Mouse (Mus musculus): ENCODE results near the gene Scyl1. TPM values are rescaled to one million over a fixed set of nuclear protein-coding genes. Genes with fewer than 3 reads are reported as not detected.

Scyl1 gene
- polyA plus RNA-seq, 1 experiment from 2014 or later: 58.6 TPM

GRCm38 (mm10) chr19:5800632-5801431 is 29.6 kb upstream of the Scyl1 start:
- 0% methylated on average over 19 of the region's 19 CpGs for WGBS
- Histone ChIP-seq H3K4me2 (peak overlapping the region; percentile 95), H3K27ac (ENCODE audit: low read depth, low read length) (peak overlapping the region; percentile 99), H3K27me3 (replicated peaks; ENCODE audit: control insufficient read depth, insufficient read depth, low read length) (no peaks in the 10 kb centered on the region), H3K4me1 (replicated peaks; ENCODE audit: control insufficient read depth, insufficient read depth, low read length) (peaks cover 40% of the 10 kb centered on the region), H3K36me3 (ENCODE audit: control insufficient read depth, insufficient read depth, low read length) (peaks cover 26% of the 10 kb centered on the region), H3K9me3 (ENCODE audit: control insufficient read depth, low read length) (no peaks in the 10 kb centered on the region), H3K9ac (ENCODE audit: low read depth, low read length) (peak overlapping the region; percentile 95), H3K4me3 (ENCODE audit: low read depth, low read length) (peak overlapping the region; percentile 89)
- DNase-seq (ENCODE audit: low spot score): no peak
- ATAC-seq (replicated peaks; ENCODE audit: low FRiP score): no peak

GRCm38 (mm10) chr19:5800350-5800631 is 29.1 kb upstream of the Scyl1 start:
- peak overlapping the region; percentile 89 for H3K4me3 ChIP-seq (ENCODE audit: low read depth, low read length)
- peaks cover 41% of the 10 kb centered on the region for H3K4me1 ChIP-seq (replicated peaks; ENCODE audit: control insufficient read depth, insufficient read depth, low read length)
- peak overlapping the region; percentile 95 for H3K9ac ChIP-seq (ENCODE audit: low read depth, low read length)
- H3K36me3 ChIP-seq (ENCODE audit: control insufficient read depth, insufficient read depth, low read length): peaks cover 31% of the 10 kb centered on the region
- peak overlapping the region; percentile 99 for H3K27ac ChIP-seq (ENCODE audit: low read depth, low read length)
- ATAC-seq (replicated peaks; ENCODE audit: low FRiP score) (no peak), DNase-seq (ENCODE audit: low spot score) (no peak)
- H3K4me2 ChIP-seq: peak overlapping the region; percentile 95
- H3K27me3 ChIP-seq (replicated peaks; ENCODE audit: control insufficient read depth, insufficient read depth, low read length): no peaks in the 10 kb centered on the region
- no peaks in the 10 kb centered on the region for H3K9me3 ChIP-seq (ENCODE audit: control insufficient read depth, low read length)
- 0% methylated on average over 2 of the region's 2 CpGs for WGBS

- peak overlapping the region; percentile 95 for H3K9ac ChIP-seq (ENCODE audit: low read depth, low read length)
- no peaks in the 10 kb centered on the region for H3K27me3 ChIP-seq (replicated peaks; ENCODE audit: control insufficient read depth, insufficient read depth, low read length)
- H3K36me3 ChIP-seq (ENCODE audit: control insufficient read depth, insufficient read depth, low read length): peaks cover 31% of the 10 kb centered on the region
- peaks cover 40% of the 10 kb centered on the region for H3K4me1 ChIP-seq (replicated peaks; ENCODE audit: control insufficient read depth, insufficient read depth, low read length)
- no peaks in the 10 kb centered on the region for H3K9me3 ChIP-seq (ENCODE audit: control insufficient read depth, low read length)
- H3K4me2 ChIP-seq: peak overlapping the region; percentile 95
- WGBS: under 1% methylated on average over 10 of the region's 10 CpGs
- H3K4me3 ChIP-seq (ENCODE audit: low read depth, low read length): peak overlapping the region; percentile 89
- ATAC-seq (replicated peaks; ENCODE audit: low FRiP score): no peak
- H3K27ac ChIP-seq (ENCODE audit: low read depth, low read length): peak overlapping the region; percentile 99
- no peak for DNase-seq (ENCODE audit: low spot score)
These were observed 28.5 kb upstream of the Scyl1 start for GRCm38 (mm10) chr19:5799566-5800349.

- peak; percentile 32 for ATAC-seq (replicated peaks; ENCODE audit: low FRiP score)
- DNase-seq (ENCODE audit: low spot score): no peak
- H3K4me2 ChIP-seq: peak overlapping the region; percentile 95
- peak overlapping the region; percentile 89 for H3K4me3 ChIP-seq (ENCODE audit: low read depth, low read length)
- H3K36me3 ChIP-seq (ENCODE audit: control insufficient read depth, insufficient read depth, low read length): peaks cover 31% of the 10 kb centered on the region
- peaks cover 37% of the 10 kb centered on the region for H3K4me1 ChIP-seq (replicated peaks; ENCODE audit: control insufficient read depth, insufficient read depth, low read length)
- 7% methylated on average over 7 of the region's 7 CpGs for WGBS
- peak overlapping the region; percentile 80 for H3K27ac ChIP-seq (ENCODE audit: low read depth, low read length)
- peak overlapping the region; percentile 71 for H3K9ac ChIP-seq (ENCODE audit: low read depth, low read length)
- H3K27me3 ChIP-seq (replicated peaks; ENCODE audit: control insufficient read depth, insufficient read depth, low read length): no peaks in the 10 kb centered on the region
- H3K9me3 ChIP-seq (ENCODE audit: control insufficient read depth, low read length): no peaks in the 10 kb centered on the region
These were observed 27.7 kb upstream of the Scyl1 start for GRCm38 (mm10) chr19:5798700-5799479.

- Histone ChIP-seq H3K9ac (ENCODE audit: low read depth, low read length) (peak overlapping the region; percentile 64), H3K9me3 (ENCODE audit: control insufficient read depth, low read length) (no peaks in the 10 kb centered on the region), H3K4me2 (peak overlapping the region; percentile 95), H3K27me3 (replicated peaks; ENCODE audit: control insufficient read depth, insufficient read depth, low read length) (no peaks in the 10 kb centered on the region), H3K4me1 (replicated peaks; ENCODE audit: control insufficient read depth, insufficient read depth, low read length) (peaks cover 35% of the 10 kb centered on the region), H3K4me3 (ENCODE audit: low read depth, low read length) (peak overlapping the region; percentile 89), H3K36me3 (ENCODE audit: control insufficient read depth, insufficient read depth, low read length) (peaks cover 31% of the 10 kb centered on the region), H3K27ac (ENCODE audit: low read depth, low read length) (peak overlapping the region; percentile 80)
- 39% methylated on average over 7 of the region's 7 CpGs for WGBS
- no peak for ATAC-seq (replicated peaks; ENCODE audit: low FRiP score)
- DNase-seq (ENCODE audit: low spot score): no peak
These were observed 26.3 kb upstream of the Scyl1 start for GRCm38 (mm10) chr19:5797381-5798111.

GRCm38 (mm10) chr19:5796573-5797111 is 25.4 kb upstream of the Scyl1 start:
- H3K9me3 ChIP-seq (ENCODE audit: control insufficient read depth, low read length): no peaks in the 10 kb centered on the region
- ATAC-seq (replicated peaks; ENCODE audit: low FRiP score): no peak
- H3K27ac ChIP-seq (ENCODE audit: low read depth, low read length): peak overlapping the region; percentile 80; the same call in 1 of the 2 replicates
- peak overlapping the region; percentile 89 for H3K4me3 ChIP-seq (ENCODE audit: low read depth, low read length)
- H3K27me3 ChIP-seq (replicated peaks; ENCODE audit: control insufficient read depth, insufficient read depth, low read length): no peaks in the 10 kb centered on the region
- H3K4me1 ChIP-seq (replicated peaks; ENCODE audit: control insufficient read depth, insufficient read depth, low read length): peaks cover 35% of the 10 kb centered on the region
- WGBS: 75% methylated on average over 7 of the region's 7 CpGs
- peak overlapping the region; percentile 95 for H3K4me2 ChIP-seq
- peaks cover 31% of the 10 kb centered on the region for H3K36me3 ChIP-seq (ENCODE audit: control insufficient read depth, insufficient read depth, low read length)
- DNase-seq (ENCODE audit: low spot score): no peak
- H3K9ac ChIP-seq (ENCODE audit: low read depth, low read length): peak overlapping the region; percentile 64

- Histone ChIP-seq H3K4me3 (ENCODE audit: low read depth, low read length) (peak overlapping the region; percentile 89), H3K36me3 (ENCODE audit: control insufficient read depth, insufficient read depth, low read length) (peaks cover 31% of the 10 kb centered on the region), H3K9ac (ENCODE audit: low read depth, low read length) (peak overlapping the region; percentile 41), H3K27ac (ENCODE audit: low read depth, low read length) (peak overlapping the region; percentile 80; the same call in 1 of the 2 replicates), H3K4me2 (peak overlapping the region; percentile 95), H3K4me1 (replicated peaks; ENCODE audit: control insufficient read depth, insufficient read depth, low read length) (peaks cover 35% of the 10 kb centered on the region), H3K27me3 (replicated peaks; ENCODE audit: control insufficient read depth, insufficient read depth, low read length) (no peaks in the 10 kb centered on the region), H3K9me3 (ENCODE audit: control insufficient read depth, low read length) (no peaks in the 10 kb centered on the region)
- WGBS: 69% methylated on average over 11 of the region's 11 CpGs
- ATAC-seq (replicated peaks; ENCODE audit: low FRiP score) (no peak), DNase-seq (ENCODE audit: low spot score) (no peak)
These were observed 24.7 kb upstream of the Scyl1 start for GRCm38 (mm10) chr19:5795668-5796572.

Data from liver, embryonic 11.5 days (tissue).